8 mouse cellular contexts compared by ENCODE assay signal in the genomic region with DNA sequence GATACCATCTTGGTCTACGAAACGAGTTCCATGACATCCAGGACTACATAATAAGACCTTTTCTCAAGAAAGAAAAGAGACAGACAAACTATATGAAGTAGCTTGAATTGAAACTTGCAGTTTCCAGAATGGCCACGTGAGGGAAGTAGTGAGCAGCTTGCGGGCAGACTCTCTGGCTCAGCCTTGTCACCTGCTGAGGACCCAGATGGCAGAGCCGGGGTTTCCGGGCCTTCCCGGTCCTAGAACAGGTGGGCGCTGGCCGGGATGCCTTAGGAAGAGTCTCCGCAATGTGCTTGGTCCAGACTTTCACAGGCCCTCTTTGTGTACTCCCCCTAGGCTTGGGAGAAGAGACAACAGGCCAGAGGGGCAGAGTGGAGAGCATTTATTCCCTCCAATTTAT.
DNase-seq lines count a peak whose midpoint lies in the region; ATAC-seq lines count a peak whose summit lies in the region.

No protein-coding gene starts in this region.

- peak; percentile 61 for DNase-seq in A20 (ENCODE audit: low read depth, low spot score)
- peak; percentile 29 for DNase-seq in Muller cell, postnatal 12 days (ENCODE audit: inconsistent ontology term)
- peak; percentile 97 for DNase-seq in cerebellum, adult 9-10 months
- DNase-seq in kidney, postnatal 10 days = peak; percentile 82
- DNase-seq in lung, postnatal 14 days = peak; percentile 79
- DNase-seq in retina, postnatal 1 day = peak; percentile 82
- DNase-seq in urinary bladder, postnatal 14 days (ENCODE audit: low spot score) = peak; percentile 62

- 0 out of 2 replicates have a peak, but pooled peaks have one; percentile 27 for ATAC-seq in frontal cortex, adult (ENCODE audit: low TSS enrichment)

Comparison
In these comparisons a context has a peak if more than half of its experiments do, and no peak if none do; other contexts are left out.
1. Peak in every context shown above with its lines: DNase-seq and ATAC-seq.
2. DNase-seq: peak in every context shown above with its lines; median percentile 97 in cerebellum, adult 9-10 months; 82 in kidney, postnatal 10 days; 82 in retina, postnatal 1 day; 79 in lung, postnatal 14 days; 62 in urinary bladder, postnatal 14 days; 61 in A20; 29 in Muller cell, postnatal 12 days.